Mouse (Mus musculus) CH12.LX (cell line): Measurements from ENCODE around the gene Ston1. TPM values are rescaled to one million over a fixed set of nuclear protein-coding genes. Genes with fewer than 3 reads are reported as not detected.

ENCODE experiments used
- DNase-seq: peaks from one replicate; pipeline ENCODE4 v3.0.0-alpha.2; 2013; ENCODE audit errors: extremely low read depth
- H3K27ac ChIP-seq: 2 replicates; pipeline ENCODE4 v1.5.1; 2012; ENCODE audit warnings: low read depth, mild to moderate bottlenecking, control low read depth, moderate library complexity; ENCODE audit not compliant: insufficient read depth
- H3K27me3 ChIP-seq: replicated peaks from 2 replicates; pipeline ENCODE3; 2012; ENCODE audit warnings: inconsistent platforms
- H3K36me3 ChIP-seq, 2 experiments: replicated peaks in 1 of 2; 2 replicates each; pipeline versions ENCODE3 to v1.6.1; 2012; ENCODE audit warnings: inconsistent platforms in 1 of 2, low read length in 1 of 2, mild to moderate bottlenecking in 1 of 2, mixed read lengths in 1 of 2, moderate library complexity in 1 of 2; ENCODE audit not compliant: control insufficient read depth in 1 of 2, insufficient read depth in 1 of 2
- H3K4me1 ChIP-seq, 2 experiments: 2 replicates each; pipeline ENCODE4 v1.6.1; 2012; ENCODE audit warnings: inconsistent platforms in 1 of 2, moderate library complexity in 1 of 2; ENCODE audit not compliant: insufficient read depth in 2 of 2, control insufficient read depth in 1 of 2
- H3K4me2 ChIP-seq: 2 replicates; pipeline ENCODE4 v1.6.1; 2012; ENCODE audit warnings: low read depth, mild to moderate bottlenecking, control low read depth; ENCODE audit not compliant: poor library complexity, insufficient read depth, severe bottlenecking
- H3K4me3 ChIP-seq, 3 experiments: fragments of 150-350 bp in 1 of 3; sonication (generic) in 1 of 3; replicated peaks in 1 of 3; 2 replicates each; pipeline versions ENCODE3 to v1.5.1; 2011 to 2012; ENCODE audit warnings: low read depth in 2 of 3, low read length in 2 of 3, mild to moderate bottlenecking in 2 of 3, moderate library complexity in 2 of 3, control low read depth in 1 of 3, improper control_type of control experiment in 1 of 3, inconsistent platforms in 1 of 3, mixed read lengths in 1 of 3; ENCODE audit not compliant: poor library complexity in 1 of 3
- H3K79me2 ChIP-seq: replicated peaks from 2 replicates; pipeline ENCODE4 v1.6.1; 2012; ENCODE audit warnings: mild to moderate bottlenecking, moderate library complexity; ENCODE audit not compliant: control insufficient read depth, poor library complexity, insufficient read depth, severe bottlenecking; ENCODE audit errors: extremely low read depth
- H3K9ac ChIP-seq: 2 replicates; pipeline ENCODE4 v1.6.1; 2012; ENCODE audit warnings: low read depth, mild to moderate bottlenecking, control low read depth, moderate library complexity; ENCODE audit not compliant: insufficient read depth
- H3K9me3 ChIP-seq: replicated peaks from 2 replicates; pipeline ENCODE3; 2012; ENCODE audit warnings: low read length, inconsistent platforms, mixed read lengths
- CHD1 ChIP-seq: IDR thresholded peaks from 2 replicates; pipeline ENCODE4 v1.6.1; 2012; ENCODE audit warnings: low read depth, low read length, improper control_type of control experiment, inconsistent platforms
- CHD2 ChIP-seq: IDR thresholded peaks from 2 replicates; pipeline ENCODE4 v1.6.1; 2011; ENCODE audit warnings: low read length, improper control_type of control experiment
- CTCF ChIP-seq, 2 experiments: IDR thresholded peaks in 1 of 2; conservative IDR thresholded peaks in 1 of 2; 2 replicates each; pipeline ENCODE4 v1.5.1; 2011 to 2012; ENCODE audit warnings: low read depth in 2 of 2, low read length in 2 of 2, improper control_type of control experiment in 1 of 2, inconsistent platforms in 1 of 2, mild to moderate bottlenecking in 1 of 2, moderate library complexity in 1 of 2
- E2F4 ChIP-seq: IDR thresholded peaks from 2 replicates; pipeline ENCODE4 v1.6.1; 2011; ENCODE audit warnings: low read depth, low read length, improper control_type of control experiment; ENCODE audit not compliant: insufficient replicate concordance
- ELF1 ChIP-seq: IDR thresholded peaks from 2 replicates; pipeline ENCODE4 v1.6.1; 2014; ENCODE audit warnings: low read depth, mild to moderate bottlenecking, inconsistent platforms, low read length, improper control_type of control experiment
- ETS1 ChIP-seq: conservative IDR thresholded peaks from 2 replicates; pipeline ENCODE4 v1.6.1; 2012; ENCODE audit warnings: low read depth, mild to moderate bottlenecking, inconsistent platforms, low read length, improper control_type of control experiment, moderate library complexity
- GABPA ChIP-seq: IDR thresholded peaks from 2 replicates; pipeline ENCODE4 v1.6.1; 2012; ENCODE audit warnings: low read depth, low read length, improper control_type of control experiment, inconsistent platforms; ENCODE audit not compliant: insufficient replicate concordance
- IRF4 ChIP-seq: IDR thresholded peaks from 2 replicates; pipeline ENCODE4 v1.6.1; 2014; ENCODE audit warnings: low read depth, mild to moderate bottlenecking, inconsistent platforms, low read length, improper control_type of control experiment
- MEF2A ChIP-seq: IDR thresholded peaks from 2 replicates; pipeline ENCODE4 v1.6.1; 2014; ENCODE audit warnings: low read depth, mild to moderate bottlenecking, inconsistent platforms, low read length, improper control_type of control experiment, borderline replicate concordance
- POLR2A ChIP-seq: IDR thresholded peaks from 2 replicates; pipeline ENCODE4 v1.6.1; 2011; ENCODE audit warnings: low read depth, mild to moderate bottlenecking, improper control_type of control experiment, low read length
- POLR2AphosphoS2 ChIP-seq: IDR thresholded peaks from 2 replicates; pipeline ENCODE4 v1.6.1; 2011; ENCODE audit warnings: low read depth, low read length, improper control_type of control experiment
- SMC3 ChIP-seq: IDR thresholded peaks from 2 replicates; pipeline ENCODE4 v1.6.1; 2011; ENCODE audit warnings: low read depth, low read length, improper control_type of control experiment
- TCF12 ChIP-seq: IDR thresholded peaks from 2 replicates; pipeline ENCODE4 v1.6.1; 2014; ENCODE audit warnings: low read depth, mild to moderate bottlenecking, inconsistent platforms, low read length, improper control_type of control experiment
- ZMIZ1 ChIP-seq: IDR thresholded peaks from 2 replicates; pipeline ENCODE4 v1.6.1; 2012; ENCODE audit warnings: low read depth, mild to moderate bottlenecking, inconsistent platforms, low read length, improper control_type of control experiment
- dilution Hi-C: fragments of 300-500 bp; cut with MboI; formaldehyde crosslinking; loops from 2 replicates; pipeline ENCODE4 v1.14.3; 2020; ENCODE audit warnings: low sequenced_read_pairs; ENCODE audit not compliant: extremely low pct_unique_long_range_greater_than_20kb, extremely low pct_ligation_motif_present
- in situ Hi-C: fragments of 300-500 bp; cut with MboI; formaldehyde crosslinking; loops from 3 replicates; pipeline ENCODE4 v1.14.3; 2019; ENCODE audit warnings: low sequenced_read_pairs, low pct_ligation_motif_present, low pct_unique_long_range_greater_than_20kb, mixed read lengths
- polyA plus RNA-seq: library from polyadenylated mRNA; unstranded; fragments of >175 nt; gene quantifications from 2 replicates; pipeline ENCODE4 v1.2.1, GENCODE M21; 2012; ENCODE audit warnings: low read depth; ENCODE audit not compliant: insufficient read length
- total RNA-seq, 2 experiments: library from RNA; depleted of rRNA; stranded (reverse); fragments of 300-350 nt in 1 of 2; fragments of >200 nt in 1 of 2; gene quantifications; 2 replicates each; pipeline ENCODE4 v1.2.3; 2012 to 2014

Ston1 gene
- total and polyA plus RNA-seq, 3 experiments: 0.98 to 6.0 (median 1.1) TPM

- TF ChIP-seq TCF12: no peak
- peaks cover 65 to 84% of the 10 kb centered on the region in 2 experiments for H3K36me3 ChIP-seq
Observed at GRCm38 (mm10) chr17:88569807-88570540, 27.5 kb upstream of the Ston1 start.

DNA sequence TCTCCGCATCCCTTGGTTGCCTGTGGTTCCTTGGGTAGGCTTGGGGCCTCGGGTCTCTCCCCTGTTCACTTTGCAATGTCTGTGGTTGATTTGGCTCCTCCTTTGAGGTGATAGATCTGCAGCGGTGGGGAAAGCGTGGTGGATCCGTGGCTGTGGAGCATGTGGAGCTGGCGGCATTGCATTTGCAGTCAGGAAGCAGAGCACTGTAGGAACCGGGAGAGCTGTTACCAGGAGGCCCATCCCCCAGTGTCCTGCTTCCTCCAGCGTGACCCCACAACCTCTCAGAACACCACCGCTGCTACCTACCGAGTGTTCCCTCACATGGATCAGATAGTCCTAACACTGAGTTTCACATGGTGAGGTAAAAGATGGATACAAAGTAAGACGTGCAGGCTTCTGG lies 26.7 kb upstream of the Ston1 start:
- TF ChIP-seq CHD1 (no peak), SMC3 (no peak), TCF12 (no peak), ETS1 (no peak), CHD2 (no peak)
- in situ Hi-C loops: no loop called here

More at GRCm38 (mm10) chr17:88569807-88570540, 27.5 kb upstream of the Ston1 start:
- Histone ChIP-seq H3K4me3 (no peak overlapping the region), H3K4me1 (no peaks in the 10 kb centered on the region), H3K4me2 (no peak overlapping the region), H3K79me2 (no peaks in the 10 kb centered on the region), H3K27me3 (no peaks in the 10 kb centered on the region), H3K9ac (no peak overlapping the region), H3K9me3 (peaks cover 8% of the 10 kb centered on the region), H3K27ac (no peak overlapping the region)
- DNase-seq: no peak
- dilution Hi-C loops (no loop called here), in situ Hi-C loops (no loop called here)

DNA sequence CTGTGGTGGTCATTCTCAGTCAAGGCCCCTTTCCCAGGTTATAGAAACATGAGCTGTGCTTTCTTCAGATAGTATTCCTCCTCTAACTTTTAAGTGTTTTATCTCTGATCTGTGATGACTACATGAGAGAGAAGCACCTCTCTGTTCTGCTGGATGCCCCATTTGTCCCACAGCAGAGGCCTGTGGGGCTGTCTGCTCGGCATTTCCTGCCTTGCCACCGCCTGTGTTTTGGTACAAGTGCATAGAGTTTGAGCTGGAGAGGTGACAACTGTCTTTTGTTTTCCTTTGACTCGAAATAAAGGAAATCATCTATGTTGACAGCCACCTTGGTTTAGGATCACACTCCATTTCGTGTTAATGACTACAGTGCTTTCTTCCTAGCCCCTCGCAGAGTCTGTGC lies 22.7 kb upstream of the Ston1 start:
- DNase-seq: no peak
- Histone ChIP-seq H3K4me2 (no peak overlapping the region), H3K36me3 (peaks cover 60 to 76% of the 10 kb centered on the region in 2 experiments), H3K27me3 (no peaks in the 10 kb centered on the region), H3K4me3 (no peak overlapping the region), H3K27ac (no peak overlapping the region), H3K9ac (no peak overlapping the region), H3K4me1 (peaks cover 2 to 15% of the 10 kb centered on the region in 2 experiments; a peak in 3 of 4 replicates), H3K9me3 (peaks cover 18% of the 10 kb centered on the region), H3K79me2 (no peaks in the 10 kb centered on the region)
- dilution Hi-C loops: no loop called here
- in situ Hi-C loops: no loop called here
- TF ChIP-seq IRF4 (no peak), ZMIZ1 (no peak), CTCF (conservative IDR thresholded peaks at IDR 0.05 in 1 of 2, IDR thresholded peaks at IDR 0.05 in 1 of 2; ENCODE audit: low read depth in 2 of 2, low read length in 2 of 2) (no peak), ELF1 (no peak), POLR2AphosphoS2 (no peak), E2F4 (no peak), MEF2A (no peak), GABPA (no peak), ETS1 (no peak), POLR2A (no peak)

More for the DNA sequence above, 26.7 kb upstream of the Ston1 start:
- Histone ChIP-seq H3K4me1 (no peaks in the 10 kb centered on the region), H3K4me2 (no peak overlapping the region), H3K27me3 (no peaks in the 10 kb centered on the region), H3K4me3 (no peak overlapping the region), H3K27ac (no peak overlapping the region), H3K36me3 (peaks cover 62 to 82% of the 10 kb centered on the region in 2 experiments), H3K9me3 (peaks cover 8% of the 10 kb centered on the region), H3K79me2 (no peaks in the 10 kb centered on the region), H3K9ac (no peak overlapping the region)
- dilution Hi-C loops: no loop called here
- no peak for DNase-seq
